14 mouse cellular contexts compared by ENCODE assay signal in genomic region chr10:22698158-22698953, GRCm38 (mm10). TPM values are rescaled to one million over a fixed set of nuclear protein-coding genes. Genes with fewer than 3 reads are reported as not detected.
DNase-seq lines count a peak whose midpoint lies in the region; ATAC-seq and TF ChIP-seq lines count a peak whose summit lies in the region.
"Had no signal": no experiment of that assay in that cellular context is flagged by ENCODE, and none has a peak within 500 bp of the region (broad histone marks: within the 10 kb centered on the region; RNA-seq: fewer than 3 reads in every experiment).

No protein-coding gene starts in this region.

- WGBS in intestine, embryonic 16.5 days = 61% methylated on average over 9 of the region's 9 CpGs
- WGBS in stomach, embryonic 14.5 days = 75% methylated on average over 9 of the region's 9 CpGs

- peak overlapping the region; percentile 48 for H3K27ac ChIP-seq in layer of hippocampus, adult 2 months
- peak overlapping the region; percentile 48 for H3K27ac ChIP-seq in intestine, embryonic 16.5 days (ENCODE audit: low read length)
- H3K27ac ChIP-seq in stomach, embryonic 14.5 days (ENCODE audit: low read length) = peak overlapping the region; percentile 55; the same call in 1 of the 2 replicates
- H3K27ac ChIP-seq: midbrain, embryonic 12.5 days; neural tube, embryonic 15.5 days had no signal

- H3K9ac ChIP-seq in intestine, embryonic 16.5 days (ENCODE audit: low read depth, low read length) = no peak overlapping the region; the same call in 1 of the 2 replicates
- no peak overlapping the region for H3K9ac ChIP-seq in stomach, embryonic 14.5 days (replicated peaks; ENCODE audit: low read depth, low read length)
- H3K9ac ChIP-seq: midbrain, embryonic 12.5 days; neural tube, embryonic 15.5 days had no signal

- ATAC-seq in intestine, embryonic 16.5 days = peak; percentile 96
- peak; percentile 91 for ATAC-seq in stomach, embryonic 14.5 days (ENCODE audit: insufficient number of reproducible peaks, insufficient read depth, low FRiP score, low read depth)
- no peak for ATAC-seq in erythroblast, adult 5-6 weeks (replicated peaks; ENCODE audit: low FRiP score, poor library complexity, severe bottlenecking)

- no peak for TF ChIP-seq CTCF in layer of hippocampus, adult 2 months (conservative IDR thresholded peaks at IDR 0.05)

- no peak overlapping the region for H3K4me3 ChIP-seq in layer of hippocampus, adult 2 months
- H3K4me3 ChIP-seq in intestine, embryonic 16.5 days (ENCODE audit: low read length) = no peak overlapping the region
- H3K4me3 ChIP-seq in stomach, embryonic 14.5 days (ENCODE audit: low read depth, low read length) = no peak overlapping the region
- H3K4me3 ChIP-seq: midbrain, embryonic 12.5 days; neural tube, embryonic 15.5 days had no signal

- H3K36me3 ChIP-seq in intestine, embryonic 16.5 days (ENCODE audit: control insufficient read depth, insufficient read depth, low read length) = 0 out of 2 replicates have a peak, but pooled peaks cover 7% of the 10 kb centered on the region
- no peaks in the 10 kb centered on the region for H3K36me3 ChIP-seq in stomach, embryonic 14.5 days (ENCODE audit: control insufficient read depth, insufficient read depth, low read length)

- H3K4me2 ChIP-seq in intestine, embryonic 16.5 days (ENCODE audit: low read depth, low read length) = peak overlapping the region; percentile 37; the same call in 1 of the 2 replicates
- H3K4me2 ChIP-seq in stomach, embryonic 14.5 days (replicated peaks; ENCODE audit: low read depth, low read length) = no peak overlapping the region
- H3K4me2 ChIP-seq: midbrain, embryonic 12.5 days; neural tube, embryonic 15.5 days had no signal

- DNase-seq in cerebellum, adult 9-11 months = peak; percentile 44
- DNase-seq in cerebellum, adult 11 months = no peak
- no peak for DNase-seq in layer of hippocampus, adult 2 months (ENCODE audit: low spot score in 2 of 2)
- DNase-seq in layer of hippocampus, adult 18-20 months (ENCODE audit: low spot score in 2 of 2) = no peak
- DNase-seq in ovary, postnatal 36 days (ENCODE audit: low spot score) = no peak
- DNase-seq: adrenal gland, postnatal 14 days; cerebellum, adult 9-10 months; gastrocnemius, postnatal 25 days; heart, postnatal 36 days had no signal

- H3K4me1 ChIP-seq in intestine, embryonic 16.5 days (ENCODE audit: control insufficient read depth, insufficient read depth, low read length) = peaks cover 11% of the 10 kb centered on the region
- H3K4me1 ChIP-seq in stomach, embryonic 14.5 days (ENCODE audit: control insufficient read depth, insufficient read depth, low read length) = peaks cover 15% of the 10 kb centered on the region; the same call in 1 of the 2 replicates
- H3K4me1 ChIP-seq: neural tube, embryonic 15.5 days had no signal

- H3K9me3 ChIP-seq in intestine, embryonic 16.5 days (ENCODE audit: control insufficient read depth, low read length) = no peaks in the 10 kb centered on the region
- H3K9me3 ChIP-seq in stomach, embryonic 14.5 days (ENCODE audit: control insufficient read depth, low read depth, low read length) = no peaks in the 10 kb centered on the region
- H3K9me3 ChIP-seq: midbrain, embryonic 12.5 days; neural tube, embryonic 15.5 days had no signal

- no peaks in the 10 kb centered on the region for H3K27me3 ChIP-seq in intestine, embryonic 16.5 days (replicated peaks; ENCODE audit: control insufficient read depth, insufficient read depth, low read length)
- H3K27me3 ChIP-seq in stomach, embryonic 14.5 days (ENCODE audit: control insufficient read depth, insufficient read depth, low read length) = no peaks in the 10 kb centered on the region
- H3K27me3 ChIP-seq: midbrain, embryonic 12.5 days; neural tube, embryonic 15.5 days had no signal

RNA-seq across cellular contexts. Expression of gene Tbpl1, which starts 33.4 kb away (rescaled TPM):
- total RNA-seq in layer of hippocampus, adult 2 months (2021) = 10 to 100 TPM; 59.8 to 62.4 TPM
- total RNA-seq in layer of hippocampus, adult 18-20 months (2021) = 10 to 100 TPM; 63.9 to 66.5 TPM
- polyA plus RNA-seq in intestine, embryonic 16.5 days (2015; fragmentation: Nextera tagmentation; extraction: Ambion mirVana) = 38.4 and 39.7 TPM in 2 replicates
- polyA plus RNA-seq in stomach, embryonic 14.5 days (2014; fragmentation: Nextera tagmentation; extraction: Ambion mirVana) = 67.9 and 74.7 TPM in 2 replicates
- 5.6 and 17.9 TPM in 2 replicates for total RNA-seq in erythroblast, adult 5-6 weeks (2015; ENCODE audit: low replicate concordance)
- 14.4 and 21.3 TPM in 2 replicates for total RNA-seq in erythroblast, adult 5-6 weeks (2017; ENCODE audit: low replicate concordance)

RNA-seq across cellular contexts. Expression of gene Slc2a12, which starts 53.5 kb away (rescaled TPM):
- 1 to 10 TPM; 3.1 to 6.0 TPM for total RNA-seq in layer of hippocampus, adult 2 months (2021)
- total RNA-seq in layer of hippocampus, adult 18-20 months (2021) = 1 to 10 TPM; 3.3 to 6.0 TPM
- 0.38 TPM in 2 replicates for polyA plus RNA-seq in intestine, embryonic 16.5 days (2015; fragmentation: Nextera tagmentation; extraction: Ambion mirVana)
- 2.8 TPM in 2 replicates for polyA plus RNA-seq in stomach, embryonic 14.5 days (2014; fragmentation: Nextera tagmentation; extraction: Ambion mirVana)
- not detected in 2 replicates for total RNA-seq in erythroblast, adult 5-6 weeks (2015; ENCODE audit: low replicate concordance)
- not detected in 2 replicates for total RNA-seq in erythroblast, adult 5-6 weeks (2017; ENCODE audit: low replicate concordance)

Comparison
In these comparisons a context has a peak if more than half of its experiments do, and no peak if none do; other contexts are left out.
1. RNA of gene Slc2a12, which starts 53.5 kb away (total RNA-seq): 3.3 to 6.0 TPM in layer of hippocampus, adult 18-20 months and 3.1 to 6.0 TPM in layer of hippocampus, adult 2 months; not detected in erythroblast, adult 5-6 weeks; every median in the first group is over 4 times any median in the second.
2. Peak in every context shown above with its lines, with median percentiles within 50 percentile points of each other: H3K27ac ChIP-seq.